Mouse (Mus musculus): ENCODE results near the gene Pde11a. TPM values are rescaled to one million over a fixed set of nuclear protein-coding genes. Genes with fewer than 3 reads are reported as not detected.

Gene Pde11a
- polyA plus RNA-seq, 1 experiment: 0.30 TPM

DNA sequence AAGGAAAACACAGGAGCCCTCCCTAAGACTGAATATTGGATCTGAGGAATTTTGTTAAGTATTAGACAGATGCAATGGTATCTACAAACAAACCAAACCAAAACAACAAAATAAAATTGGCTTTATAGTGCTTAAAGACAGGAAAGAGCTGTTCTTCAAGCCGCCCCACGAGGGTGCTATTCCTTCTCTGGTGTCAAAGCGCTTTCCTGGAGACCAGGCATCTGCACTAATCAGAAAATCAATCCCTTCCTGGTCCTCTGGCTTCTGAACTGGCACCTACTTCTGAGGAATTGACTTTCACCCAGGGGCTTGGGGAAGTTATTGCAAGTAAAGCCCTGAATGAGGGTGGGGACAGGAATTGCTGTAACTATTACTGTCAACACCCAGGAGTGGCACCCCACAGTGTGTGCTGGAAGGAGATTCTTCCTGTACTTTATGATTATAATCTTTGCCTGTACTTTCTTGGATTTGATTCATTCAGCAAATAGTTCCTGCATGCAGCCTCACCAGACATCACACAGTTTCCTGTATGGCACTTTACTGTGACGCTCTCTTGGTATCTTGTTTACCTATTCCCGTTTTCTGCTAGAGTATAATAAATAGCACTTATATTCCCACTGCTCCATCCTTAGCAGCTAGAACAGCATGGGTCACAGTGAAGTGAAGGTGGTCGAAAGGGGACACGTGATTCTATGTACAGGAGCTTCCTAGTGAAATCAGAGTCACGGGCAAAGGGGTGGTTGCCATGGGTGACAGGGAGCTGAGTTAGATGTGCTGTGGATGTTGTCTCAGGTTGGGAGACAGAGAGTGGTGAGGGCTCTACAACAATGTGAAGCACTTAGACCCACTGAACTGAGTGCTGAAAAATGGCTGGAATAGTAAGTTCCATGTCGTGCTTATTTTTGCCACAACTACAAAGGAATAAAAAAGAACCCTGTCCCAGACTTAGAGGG, 210.2 kb downstream of the Pde11a start:
- TF ChIP-seq CTCF (IDR thresholded peaks at IDR 0.05; ENCODE audit: extremely low read depth, insufficient read length, insufficient replicate concordance, low read depth, low read length) (peak; percentile 46; the same call in 1 of the 2 replicates), POLR2A (IDR thresholded peaks at IDR 0.05; ENCODE audit: low read depth, low read length) (no peak)
- no peaks in the 10 kb centered on the region for H3K27me3 ChIP-seq (ENCODE audit: control insufficient read depth, insufficient read depth, low read length)
- peak overlapping the region; percentile 23 for H3K27ac ChIP-seq (ENCODE audit: insufficient read depth, low read depth, low read length)
- no peaks in the 10 kb centered on the region for H3K36me3 ChIP-seq (ENCODE audit: control insufficient read depth, insufficient read depth, low read length)
- H3K4me1 ChIP-seq (ENCODE audit: control insufficient read depth, insufficient read depth, insufficient read length, low read length): peaks cover 3% of the 10 kb centered on the region
- H3K4me3 ChIP-seq (ENCODE audit: low read depth, low read length): peak overlapping the region; percentile 40
- WGBS: 10% methylated on average over 9 of the region's 9 CpGs

DNA sequence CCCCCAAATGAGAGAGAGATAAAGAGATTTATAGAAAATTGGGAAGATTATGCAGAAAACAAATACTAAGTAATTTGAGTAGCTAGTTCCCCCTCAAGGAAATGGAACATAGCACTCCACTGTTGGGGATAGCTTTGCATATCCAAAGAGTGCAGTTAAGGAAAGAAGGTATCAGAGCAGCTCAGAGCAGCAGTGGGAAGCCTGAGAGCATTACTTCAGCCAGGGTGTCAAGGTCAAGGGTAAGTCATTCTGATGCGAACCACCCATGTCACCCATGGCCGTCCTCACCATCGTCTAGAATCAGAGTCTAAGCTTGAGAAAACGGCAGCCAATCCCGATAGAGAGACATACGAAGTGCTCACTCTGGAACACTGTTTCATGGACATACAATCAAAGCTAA, 211.9 kb downstream of the Pde11a start:
- H3K4me1 ChIP-seq (ENCODE audit: control insufficient read depth, insufficient read depth, insufficient read length, low read length): peaks cover 3% of the 10 kb centered on the region
- WGBS: 89% methylated on average over 6 of the region's 6 CpGs
- no peak overlapping the region for H3K27ac ChIP-seq (ENCODE audit: insufficient read depth, low read depth, low read length)
- no peak for TF ChIP-seq POLR2A (IDR thresholded peaks at IDR 0.05; ENCODE audit: low read depth, low read length)
- no peak for TF ChIP-seq CTCF (IDR thresholded peaks at IDR 0.05; ENCODE audit: extremely low read depth, insufficient read length, insufficient replicate concordance, low read depth, low read length)
- H3K36me3 ChIP-seq (ENCODE audit: control insufficient read depth, insufficient read depth, low read length): no peaks in the 10 kb centered on the region
- H3K27me3 ChIP-seq (ENCODE audit: control insufficient read depth, insufficient read depth, low read length): no peaks in the 10 kb centered on the region
- no peak overlapping the region for H3K4me3 ChIP-seq (ENCODE audit: low read depth, low read length)

GRCm38 (mm10) chr2:76124821-76125220, 213.8 kb downstream of the Pde11a start:
- WGBS: 70% methylated on average over 6 of the region's 6 CpGs

GRCm38 (mm10) chr2:76122167-76122566, 216.4 kb downstream of the Pde11a start:
- Histone ChIP-seq H3K36me3 (ENCODE audit: control insufficient read depth, insufficient read depth, low read length) (no peaks in the 10 kb centered on the region), H3K27me3 (ENCODE audit: control insufficient read depth, insufficient read depth, low read length) (no peaks in the 10 kb centered on the region), H3K4me1 (ENCODE audit: control insufficient read depth, insufficient read depth, insufficient read length, low read length) (no peaks in the 10 kb centered on the region), H3K4me3 (ENCODE audit: low read depth, low read length) (no peak overlapping the region), H3K27ac (ENCODE audit: insufficient read depth, low read depth, low read length) (no peak overlapping the region)
- TF ChIP-seq POLR2A (IDR thresholded peaks at IDR 0.05; ENCODE audit: low read depth, low read length) (no peak), CTCF (IDR thresholded peaks at IDR 0.05; ENCODE audit: extremely low read depth, insufficient read length, insufficient replicate concordance, low read depth, low read length) (no peak)
- 51% methylated on average over 6 of the region's 6 CpGs for WGBS

More at GRCm38 (mm10) chr2:76124821-76125220, 213.8 kb downstream of the Pde11a start:
- no peak overlapping the region for H3K4me3 ChIP-seq (ENCODE audit: low read depth, low read length)
- TF ChIP-seq CTCF (IDR thresholded peaks at IDR 0.05; ENCODE audit: extremely low read depth, insufficient read length, insufficient replicate concordance, low read depth, low read length): no peak
- no peak for TF ChIP-seq POLR2A (IDR thresholded peaks at IDR 0.05; ENCODE audit: low read depth, low read length)
- H3K4me1 ChIP-seq (ENCODE audit: control insufficient read depth, insufficient read depth, insufficient read length, low read length): peaks cover 3% of the 10 kb centered on the region
- H3K27ac ChIP-seq (ENCODE audit: insufficient read depth, low read depth, low read length): no peak overlapping the region
- no peaks in the 10 kb centered on the region for H3K27me3 ChIP-seq (ENCODE audit: control insufficient read depth, insufficient read depth, low read length)
- H3K36me3 ChIP-seq (ENCODE audit: control insufficient read depth, insufficient read depth, low read length): no peaks in the 10 kb centered on the region

DNA sequence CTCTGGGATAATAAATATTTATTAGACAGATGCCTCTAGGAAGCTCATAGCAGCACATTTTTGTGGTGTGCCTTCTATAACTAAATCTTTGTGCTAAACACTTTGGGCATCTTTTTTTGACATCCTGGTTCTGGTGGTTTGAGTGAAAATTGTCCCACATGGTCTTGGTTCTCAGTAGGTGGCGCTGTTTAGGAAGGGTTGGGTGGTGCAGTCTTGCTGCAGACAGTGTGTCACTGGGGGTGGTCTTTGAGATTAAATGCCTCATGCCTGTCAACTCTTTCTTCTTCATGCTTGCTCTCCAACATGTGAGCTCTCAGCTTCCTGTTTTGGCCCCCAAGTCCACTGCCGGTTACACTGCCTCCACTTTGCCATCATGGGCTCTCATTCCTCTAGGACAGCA, 218.7 kb downstream of the Pde11a start:
- Histone ChIP-seq H3K27me3 (ENCODE audit: control insufficient read depth, insufficient read depth, low read length) (no peaks in the 10 kb centered on the region), H3K36me3 (ENCODE audit: control insufficient read depth, insufficient read depth, low read length) (no peaks in the 10 kb centered on the region), H3K27ac (ENCODE audit: insufficient read depth, low read depth, low read length) (no peak overlapping the region), H3K4me3 (ENCODE audit: low read depth, low read length) (no peak overlapping the region), H3K4me1 (ENCODE audit: control insufficient read depth, insufficient read depth, insufficient read length, low read length) (no peaks in the 10 kb centered on the region)
- no peak for TF ChIP-seq CTCF (IDR thresholded peaks at IDR 0.05; ENCODE audit: extremely low read depth, insufficient read length, insufficient replicate concordance, low read depth, low read length)
- no peak for TF ChIP-seq POLR2A (IDR thresholded peaks at IDR 0.05; ENCODE audit: low read depth, low read length)
- WGBS: 66% methylated on average over 2 of the region's 2 CpGs

DNA sequence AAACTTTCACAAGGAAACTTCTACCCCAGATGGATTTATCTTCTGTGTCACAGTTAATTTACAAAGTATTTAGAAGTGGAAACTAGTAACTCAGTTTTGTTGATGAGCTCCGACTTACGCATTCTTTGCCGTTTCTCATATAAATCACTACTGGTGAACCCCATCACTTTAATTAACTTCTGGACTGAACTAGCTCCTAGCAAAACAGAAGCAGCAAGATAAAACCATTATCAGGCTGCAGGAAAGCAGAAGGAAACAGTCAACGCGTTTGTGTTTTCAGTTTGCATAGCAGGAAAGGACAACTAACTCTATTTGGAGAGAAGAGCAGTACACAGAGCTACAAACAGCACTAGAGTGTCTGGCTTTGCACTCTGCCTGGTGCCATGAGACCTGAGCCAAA, 220.1 kb downstream of the Pde11a start:
- 49% methylated on average over 5 of the region's 5 CpGs for WGBS
- no peaks in the 10 kb centered on the region for H3K4me1 ChIP-seq (ENCODE audit: control insufficient read depth, insufficient read depth, insufficient read length, low read length)
- no peak overlapping the region for H3K27ac ChIP-seq (ENCODE audit: insufficient read depth, low read depth, low read length)

GRCm38 (mm10) chr2:76117219-76117618, 221.4 kb downstream of the Pde11a start:
- WGBS: 88% methylated on average over 1 of the region's 1 CpGs
- TF ChIP-seq POLR2A (IDR thresholded peaks at IDR 0.05; ENCODE audit: low read depth, low read length) (no peak), CTCF (IDR thresholded peaks at IDR 0.05; ENCODE audit: extremely low read depth, insufficient read length, insufficient replicate concordance, low read depth, low read length) (no peak)
- H3K27ac ChIP-seq (ENCODE audit: insufficient read depth, low read depth, low read length): no peak overlapping the region
- H3K27me3 ChIP-seq (ENCODE audit: control insufficient read depth, insufficient read depth, low read length): no peaks in the 10 kb centered on the region
- no peaks in the 10 kb centered on the region for H3K36me3 ChIP-seq (ENCODE audit: control insufficient read depth, insufficient read depth, low read length)
- H3K4me1 ChIP-seq (ENCODE audit: control insufficient read depth, insufficient read depth, insufficient read length, low read length): no peaks in the 10 kb centered on the region
- H3K4me3 ChIP-seq (ENCODE audit: low read depth, low read length): no peak overlapping the region

More for the DNA sequence above, 220.1 kb downstream of the Pde11a start:
- Histone ChIP-seq H3K4me3 (ENCODE audit: low read depth, low read length) (no peak overlapping the region), H3K36me3 (ENCODE audit: control insufficient read depth, insufficient read depth, low read length) (no peaks in the 10 kb centered on the region), H3K27me3 (ENCODE audit: control insufficient read depth, insufficient read depth, low read length) (no peaks in the 10 kb centered on the region)
- no peak for TF ChIP-seq POLR2A (IDR thresholded peaks at IDR 0.05; ENCODE audit: low read depth, low read length)
- TF ChIP-seq CTCF (IDR thresholded peaks at IDR 0.05; ENCODE audit: extremely low read depth, insufficient read length, insufficient replicate concordance, low read depth, low read length): no peak

All from small intestine, adult 2 months (tissue).